Mouse (Mus musculus): ENCODE measurements at regions not wholly inside any gene's neighbourhood (a gene's known extent, or its start where the extent isn't known, plus 50 kb on each side); places are given as distances from the start of the nearest gene placed in this dataset.

- TF ChIP-seq POLR2A (IDR thresholded peaks at IDR 0.05; ENCODE audit: low read depth, low read length) (no peak), CTCF (conservative IDR thresholded peaks at IDR 0.05; ENCODE audit: insufficient read depth, insufficient read length, low read depth, low read length) (no peak)
Measured at GRCm38 (mm10) chr9:94155581-94155980, 382.3 kb downstream of the 1190002N15Rik start.

All from kidney, adult 2 months (tissue).